Mouse (Mus musculus) T-helper 1 cell (primary cell): Measurements from ENCODE around the gene Nppa.

Experiments
- in situ Hi-C: fragments of 300-600 bp; cut with MboI, MseI; formaldehyde crosslinking; loops from one replicate; pipeline ENCODE4 v1.15.1; 2025; ENCODE audit warnings: high pct_unique_total_duplicates

The Nppa gene

DNA sequence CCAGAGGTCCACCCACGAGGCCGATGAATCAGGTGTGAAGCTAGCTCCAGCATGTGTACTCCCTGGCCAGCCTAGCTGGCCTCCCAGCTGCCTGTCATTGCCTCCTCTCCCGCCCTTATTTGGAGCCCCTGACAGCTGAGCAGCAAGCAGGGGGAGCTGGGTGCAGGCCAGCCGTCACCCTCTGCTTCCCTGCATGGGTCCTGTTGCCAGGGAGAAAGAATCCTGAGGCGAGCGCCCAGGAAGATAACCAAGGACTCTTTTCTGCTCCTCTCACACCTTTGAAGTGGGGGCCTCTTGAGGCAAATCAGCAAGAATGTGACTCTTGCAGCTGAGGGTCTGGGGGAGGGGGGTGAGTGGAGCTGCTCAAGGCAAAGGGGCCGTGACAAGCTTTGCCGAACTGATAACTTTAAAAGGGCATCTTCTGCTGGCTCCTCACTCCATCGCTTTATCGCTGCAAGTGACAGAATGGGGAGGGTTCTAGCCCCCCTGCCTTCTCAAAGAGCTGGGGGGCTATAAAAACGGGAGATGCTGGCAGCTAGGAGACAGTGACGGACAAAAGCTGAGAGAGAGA, at the start of gene Nppa:
Nppa (plus strand) TSS at position 521 of the 571 bp plus-strand sequence.
- in situ Hi-C loops = no loop called here

DNA sequence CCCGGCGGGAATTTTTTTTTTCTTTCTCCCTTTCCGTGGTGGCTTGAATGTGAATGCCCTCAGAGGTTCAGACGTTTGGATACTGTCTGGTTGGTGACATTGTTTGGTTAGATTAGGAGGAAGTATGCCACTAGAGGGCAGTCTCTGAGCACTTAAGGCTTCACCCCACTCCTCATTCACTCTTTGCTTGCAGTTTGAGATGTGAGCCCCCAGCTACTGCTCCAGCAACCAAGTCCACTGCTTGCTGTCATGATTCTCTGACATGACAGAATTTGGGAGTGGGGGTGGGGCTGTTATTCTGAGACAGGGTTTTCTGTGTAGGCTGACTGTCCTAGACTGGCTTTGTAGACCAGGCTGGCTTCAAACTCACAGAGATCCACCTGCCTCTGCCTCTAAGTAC, 46.9 kb upstream of the Nppa start:
- in situ Hi-C loops = no loop called here

DNA sequence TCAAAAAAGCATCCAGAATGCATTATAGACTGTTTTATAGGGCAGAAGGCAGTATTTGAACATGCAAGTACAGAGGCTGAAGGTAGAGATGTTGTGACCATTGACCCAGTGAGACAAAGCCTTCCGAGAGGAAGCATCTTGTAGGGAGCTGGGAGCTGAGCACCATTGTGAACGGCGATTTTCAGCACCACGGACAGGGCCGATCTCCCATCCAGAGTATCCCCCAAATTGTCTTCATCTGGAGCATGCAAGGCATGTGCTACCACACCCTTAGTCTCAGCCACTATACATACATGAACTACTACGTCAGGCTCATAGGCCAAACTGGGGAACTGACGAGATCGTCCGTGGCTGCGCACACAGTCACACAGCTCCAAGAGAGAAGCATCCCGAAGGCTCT, 43.4 kb upstream of the Nppa start:
- in situ Hi-C loops = no loop called here

DNA sequence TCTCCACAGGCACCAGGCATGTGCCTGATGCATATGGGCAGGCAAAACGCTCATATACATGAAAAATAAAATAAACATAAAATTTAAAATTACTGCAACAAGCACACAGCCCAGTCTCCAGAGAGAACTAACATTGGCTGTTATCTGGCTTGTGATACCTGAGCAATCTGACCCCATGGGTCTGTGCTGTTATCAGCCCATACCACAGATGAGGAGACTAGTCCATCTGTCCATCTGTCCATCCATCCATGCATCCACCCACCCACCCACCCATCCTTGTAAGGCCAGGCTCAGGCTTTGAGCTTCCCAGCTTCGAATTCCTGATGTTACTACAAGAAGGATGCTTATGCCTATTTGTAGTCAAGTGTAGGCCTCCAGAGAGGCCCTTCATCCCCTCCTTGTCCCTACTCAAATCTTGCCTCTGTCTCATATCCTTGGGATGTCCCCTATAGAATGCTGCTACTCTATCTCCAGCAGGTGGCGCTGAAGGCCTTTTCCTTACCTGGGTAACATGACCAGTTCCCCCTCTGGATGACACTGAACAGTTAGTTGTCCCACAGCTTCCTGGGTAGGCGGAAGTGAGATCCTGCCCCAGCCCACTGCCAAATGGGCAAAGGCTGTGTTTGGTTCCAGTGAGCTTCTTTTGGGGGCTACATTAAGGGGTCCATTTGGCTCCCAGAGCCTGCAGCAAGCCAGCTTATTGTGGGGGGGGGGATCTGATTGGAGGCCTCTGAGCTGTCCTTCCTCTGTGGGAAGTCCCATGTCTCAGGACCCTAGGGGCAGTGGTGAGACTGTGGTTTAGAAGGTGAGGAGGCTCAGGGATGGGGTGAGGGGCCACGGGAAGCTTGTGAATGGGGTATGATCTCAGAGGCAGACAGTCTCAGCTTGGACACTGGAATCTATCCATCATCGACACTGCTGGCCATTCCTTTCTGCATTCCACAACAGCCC, 40.4 kb upstream of the Nppa start:
- in situ Hi-C loops = no loop called here

DNA sequence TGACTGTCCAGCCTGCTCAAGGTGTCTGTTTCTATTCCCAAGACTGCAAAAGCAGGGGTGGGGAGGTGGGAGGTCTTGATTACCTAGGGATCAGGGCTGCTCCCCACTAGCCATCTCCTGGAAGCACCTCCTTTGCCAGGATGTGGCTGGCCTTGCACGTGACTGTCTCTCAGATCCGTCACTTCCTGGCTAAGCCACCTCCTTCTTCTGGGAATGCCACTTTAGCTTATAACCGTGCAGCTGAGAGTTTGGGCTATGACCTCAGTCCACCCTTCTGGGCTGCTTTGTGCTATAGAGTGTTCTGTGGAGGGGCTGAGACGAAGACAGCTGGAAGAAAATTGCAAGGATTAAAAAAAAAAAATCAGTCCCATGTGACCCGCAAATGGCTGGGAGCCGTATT, 37.7 kb upstream of the Nppa start:
- in situ Hi-C loops = no loop called here

DNA sequence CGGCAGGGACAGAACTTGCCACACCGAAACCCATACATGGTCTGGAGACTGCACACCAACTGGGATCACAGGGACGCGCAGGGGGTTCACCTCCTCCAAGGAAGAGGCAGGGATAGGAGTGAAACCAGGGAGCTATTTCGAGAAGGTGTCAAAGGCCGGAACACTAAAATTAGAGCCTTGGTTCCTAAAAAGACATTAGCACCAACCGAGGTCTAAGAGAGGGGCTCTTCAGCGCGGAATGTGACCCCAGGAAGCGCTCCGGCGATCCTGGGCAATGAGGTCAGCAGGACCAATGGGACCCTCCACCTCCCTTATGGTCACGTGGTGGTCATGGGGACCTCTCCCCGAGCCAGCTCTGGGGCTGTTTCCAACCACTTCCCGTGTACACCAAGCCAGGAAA, 36.9 kb upstream of the Nppa start:
- in situ Hi-C loops = no loop called here

DNA sequence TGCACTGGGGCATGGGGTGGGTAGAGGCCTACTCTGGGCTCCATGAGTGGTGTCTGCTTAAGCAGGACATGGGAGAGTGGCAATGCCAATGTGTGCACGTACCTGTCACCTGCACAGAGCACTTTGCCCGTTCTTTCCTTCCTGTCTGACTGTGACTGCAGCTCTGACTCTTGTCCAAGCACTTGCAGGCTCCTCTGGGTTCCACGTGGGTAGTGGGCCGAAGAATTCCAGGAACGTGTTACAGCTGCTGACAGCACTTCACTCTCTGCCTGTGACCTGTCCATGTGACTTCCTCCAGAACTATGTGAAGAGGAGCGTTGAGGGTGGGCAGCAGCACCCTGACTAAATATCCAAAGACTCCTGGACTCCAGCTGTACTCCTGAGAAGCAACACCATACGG, 34.8 kb upstream of the Nppa start:
- in situ Hi-C loops = no loop called here

DNA sequence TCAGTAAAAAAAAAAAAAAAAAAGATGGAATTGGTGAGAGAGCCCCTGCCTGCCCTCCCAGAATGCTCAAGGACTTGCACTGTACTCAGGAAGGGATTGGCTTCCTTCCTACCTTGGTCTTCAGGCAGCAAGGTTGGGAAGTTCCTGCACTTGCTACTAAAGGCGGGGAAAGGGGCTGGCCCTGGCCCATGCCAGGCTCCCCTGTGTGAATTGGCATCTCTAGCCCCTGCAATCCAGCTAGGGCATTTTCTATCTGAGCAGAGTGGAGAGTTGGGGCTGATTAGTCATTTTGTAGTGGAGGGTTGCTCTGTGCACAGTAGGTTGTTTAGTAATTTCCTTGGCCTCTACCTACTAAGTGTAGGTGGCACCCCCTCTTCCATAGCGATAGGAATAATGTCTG, 31.7 kb upstream of the Nppa start:
- in situ Hi-C loops = no loop called here

DNA sequence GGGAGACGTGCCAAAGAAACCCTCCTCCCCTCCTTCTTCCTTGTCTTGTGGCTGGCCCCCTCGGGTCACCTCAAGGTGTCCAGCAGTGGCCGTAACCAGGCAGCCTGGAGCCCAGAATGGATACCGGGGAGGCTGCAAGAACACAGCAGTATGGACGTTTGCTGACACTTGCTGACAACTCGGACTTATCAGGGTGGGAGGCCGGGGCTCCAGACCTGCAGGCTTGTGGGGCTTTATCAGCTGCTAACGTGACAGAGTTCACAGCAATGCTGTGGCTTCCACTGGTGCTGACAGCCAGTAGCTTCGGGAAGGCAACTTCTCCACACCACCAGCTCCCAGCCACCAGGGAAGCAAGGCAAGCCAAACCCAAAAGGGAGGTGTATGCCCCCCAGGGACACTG, 31.2 kb upstream of the Nppa start:
- in situ Hi-C loops = no loop called here

DNA sequence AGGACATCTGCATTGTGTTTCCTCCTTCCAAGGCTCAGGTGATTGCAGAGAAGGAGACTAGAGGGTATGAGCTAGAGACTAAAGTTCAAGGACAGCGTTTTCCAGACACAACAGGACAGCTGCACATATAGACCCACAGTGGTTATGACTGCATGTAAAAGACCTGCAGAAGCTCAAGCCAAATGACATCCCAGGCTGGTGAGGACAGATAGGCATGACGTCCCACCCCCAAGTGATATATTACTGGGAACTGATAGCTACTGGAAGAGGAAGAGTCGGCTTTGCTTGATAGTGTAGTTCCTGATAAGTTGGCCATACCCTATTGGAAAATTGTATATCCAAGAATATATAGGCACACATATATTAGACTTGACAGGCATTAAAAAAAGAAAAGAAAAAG, 24.3 kb upstream of the Nppa start:
- in situ Hi-C loops = loop anchor here (25.0 kb wide), 1 partner anchor 539 kb away; no protein-coding TSS in a partner anchor

DNA sequence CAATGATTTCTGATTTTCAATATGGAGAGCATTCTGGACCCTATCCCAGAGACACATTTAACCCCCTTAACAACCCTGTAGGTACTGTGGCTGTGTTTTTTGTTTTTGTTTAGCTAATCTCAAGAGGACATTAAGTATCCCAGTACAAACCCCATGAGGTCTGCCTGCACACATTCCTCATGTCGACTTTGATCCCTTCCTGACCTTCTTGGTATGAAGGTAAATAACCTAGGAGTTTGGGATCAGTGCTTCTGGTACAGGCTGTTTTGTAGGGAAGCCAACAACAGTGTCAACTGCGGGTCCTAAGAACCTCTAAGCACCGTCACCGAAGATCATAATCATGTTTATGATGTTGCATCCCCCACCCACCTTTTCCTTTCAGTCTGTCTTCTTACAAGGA, 22.8 kb upstream of the Nppa start:
- in situ Hi-C loops = loop anchor here (25.0 kb wide), 1 partner anchor 540 kb away; no protein-coding TSS in a partner anchor

DNA sequence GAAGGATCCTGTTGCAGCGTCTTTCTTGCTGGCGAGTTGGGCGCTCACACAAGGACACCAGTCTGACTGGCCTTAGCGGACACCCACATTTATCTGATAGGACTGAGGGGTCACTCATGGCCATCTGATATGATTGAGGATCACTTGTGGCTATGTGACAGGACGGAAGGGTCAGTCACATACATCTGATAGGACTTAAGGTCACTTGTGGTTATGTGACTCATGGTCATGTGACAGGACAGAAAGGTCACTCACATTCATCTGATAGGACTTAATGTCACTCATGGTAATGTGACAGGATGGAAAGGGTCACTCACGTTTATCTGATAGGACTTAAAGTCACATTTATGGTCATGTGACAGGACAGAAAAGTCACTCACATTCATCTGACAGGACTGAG, 22.1 kb upstream of the Nppa start:
- in situ Hi-C loops = loop anchor here (25.0 kb wide), 1 partner anchor 541 kb away; no protein-coding TSS in a partner anchor

DNA sequence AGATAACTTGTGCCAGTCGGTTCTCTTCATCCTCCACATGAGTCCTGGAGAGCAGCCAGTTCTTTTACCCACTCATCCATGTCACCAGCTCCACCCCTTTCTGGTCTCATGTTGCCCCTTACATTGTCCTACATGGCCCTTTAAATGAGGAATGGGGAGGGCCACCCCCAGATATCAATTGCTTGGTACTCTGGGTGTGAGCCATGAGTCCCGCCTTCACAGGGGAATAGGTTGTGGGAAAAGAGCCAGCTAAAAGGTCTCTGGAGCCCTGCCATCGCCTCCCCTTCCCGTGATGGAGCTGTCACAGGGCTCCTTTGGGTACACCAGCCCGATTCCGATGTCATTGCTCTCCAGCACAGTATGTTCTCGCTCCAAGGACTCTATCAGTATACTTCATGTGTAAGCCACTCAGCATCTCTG, 21.1 kb upstream of the Nppa start:
- in situ Hi-C loops = loop anchor here (25.0 kb wide), 1 partner anchor 542 kb away; no protein-coding TSS in a partner anchor

DNA sequence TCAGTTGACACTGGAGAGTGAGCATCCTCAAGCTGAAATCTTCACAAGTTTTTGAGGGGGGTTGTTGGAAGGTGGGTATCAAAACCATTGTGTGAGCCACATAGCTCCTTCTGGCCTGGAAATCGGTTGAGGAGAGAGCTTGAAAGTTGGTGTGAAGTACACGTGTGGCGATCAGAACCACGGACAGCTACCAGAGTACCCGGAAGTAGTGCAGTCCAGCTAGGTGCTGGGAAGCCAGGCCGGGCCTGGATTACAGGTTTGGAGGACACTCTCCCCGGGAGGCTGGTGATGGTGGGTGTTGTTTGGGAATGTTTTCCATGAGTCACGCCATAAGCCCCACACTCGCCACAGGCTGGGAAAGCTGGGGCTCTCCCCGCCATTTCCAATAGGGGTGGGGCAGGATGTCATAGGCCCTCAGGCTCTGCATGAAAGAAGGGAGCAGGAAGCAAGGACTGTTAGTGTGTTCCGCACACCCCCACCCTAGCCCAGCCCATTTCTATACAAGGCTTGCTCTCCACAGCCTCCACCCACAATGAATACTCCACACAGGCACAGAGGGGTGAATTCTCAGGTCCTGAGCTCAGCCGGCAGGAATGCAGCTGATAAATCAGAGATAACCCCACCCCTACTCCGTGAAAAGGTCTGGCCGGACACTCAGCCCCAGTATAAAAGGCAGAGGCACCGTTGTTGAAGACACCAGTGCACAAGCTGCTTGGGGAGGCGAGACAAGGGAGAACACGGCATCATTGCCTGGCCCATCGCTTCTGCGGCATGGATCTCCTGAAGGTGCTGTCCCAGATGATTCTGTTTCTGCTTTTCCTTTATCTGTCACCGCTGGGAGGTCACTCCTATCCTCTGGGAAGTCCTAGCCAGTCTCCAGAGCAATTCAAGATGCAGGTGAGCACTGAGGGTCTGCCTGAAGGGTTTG, 15.1 kb upstream of the Nppa start, which contains the start of gene Nppb:
Nppb (plus strand) TSS at position 584 of the 928 bp plus-strand sequence.
- in situ Hi-C loops = loop anchor here (25.0 kb wide), 1 partner anchor 548 kb away; no protein-coding TSS in a partner anchor

DNA sequence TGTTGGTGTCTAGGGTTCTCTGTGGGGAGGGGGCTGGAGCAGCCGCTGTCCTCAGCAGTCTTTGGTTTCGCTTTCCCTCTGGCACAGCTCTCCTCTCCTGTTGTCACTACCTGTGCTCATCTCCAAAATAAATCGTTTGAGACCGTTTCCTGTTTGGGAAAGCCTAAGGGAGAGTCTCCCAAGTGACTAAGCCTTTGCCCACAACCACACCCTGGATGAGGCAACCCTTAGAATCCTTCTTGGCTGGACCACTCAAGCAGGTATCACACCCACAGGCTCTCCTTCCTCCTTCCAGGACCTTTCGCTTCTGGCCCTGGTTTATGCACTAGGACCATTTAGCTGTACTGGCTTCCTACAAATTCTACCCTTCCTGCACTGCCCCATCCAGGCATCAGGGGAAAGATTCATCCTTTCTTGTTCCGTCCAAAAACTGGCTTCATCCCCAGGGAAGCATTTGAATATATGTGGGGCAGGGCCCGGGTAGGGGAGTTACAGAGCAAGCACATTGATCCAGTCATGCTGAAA, 6.9 kb upstream of the Nppa start:
- in situ Hi-C loops = loop anchor here (25.0 kb wide), 1 partner anchor 556 kb away; no protein-coding TSS in a partner anchor

DNA sequence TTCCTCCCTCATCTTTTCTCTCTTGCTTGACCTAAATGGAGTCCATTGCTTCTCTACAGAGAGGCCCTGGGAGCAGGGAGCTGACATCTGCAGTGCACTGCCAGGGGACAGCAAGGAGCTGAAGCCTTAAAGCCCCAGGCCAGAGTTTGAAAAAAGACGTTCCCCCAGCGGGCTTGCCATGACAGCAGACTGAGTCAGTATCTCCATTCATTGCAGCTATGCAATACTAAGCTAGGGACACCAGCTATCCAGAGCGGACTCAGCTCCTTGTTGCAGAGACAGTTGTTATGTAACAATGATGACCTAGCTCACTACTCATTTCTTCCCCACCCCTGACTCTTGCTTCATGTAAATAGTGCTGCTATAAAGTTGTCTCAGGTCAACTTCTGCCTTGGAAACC, 5.2 kb upstream of the Nppa start:
- in situ Hi-C loops = loop anchor here (25.0 kb wide), 1 partner anchor 558 kb away; no protein-coding TSS in a partner anchor

DNA sequence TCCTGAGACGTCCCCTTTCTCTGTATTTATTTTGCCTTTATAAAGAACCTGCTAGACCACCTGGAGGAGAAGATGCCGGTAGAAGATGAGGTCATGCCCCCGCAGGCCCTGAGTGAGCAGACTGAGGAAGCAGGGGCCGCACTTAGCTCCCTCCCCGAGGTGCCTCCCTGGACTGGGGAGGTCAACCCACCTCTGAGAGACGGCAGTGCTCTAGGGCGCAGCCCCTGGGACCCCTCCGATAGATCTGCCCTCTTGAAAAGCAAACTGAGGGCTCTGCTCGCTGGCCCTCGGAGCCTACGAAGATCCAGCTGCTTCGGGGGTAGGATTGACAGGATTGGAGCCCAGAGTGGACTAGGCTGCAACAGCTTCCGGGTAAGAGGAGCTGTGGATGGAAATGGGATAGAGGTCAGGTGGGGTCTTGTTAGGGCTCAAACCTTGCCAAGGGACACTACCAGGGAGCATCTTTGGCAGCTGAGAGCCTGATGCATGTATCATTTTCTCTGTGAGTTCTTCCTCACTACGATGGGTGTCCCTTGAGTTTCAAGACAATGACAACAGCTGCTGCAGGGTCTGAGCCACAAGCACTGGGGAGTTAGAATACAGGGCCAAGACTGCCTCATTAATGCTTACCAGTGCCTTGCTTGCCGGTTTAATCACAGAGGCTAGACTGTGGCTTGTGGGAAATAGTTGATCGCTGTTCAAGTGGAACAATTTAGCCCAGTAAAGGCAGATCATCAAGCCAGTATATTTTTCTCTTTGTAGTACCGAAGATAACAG, 679 bp downstream of the Nppa start:
- in situ Hi-C loops = no loop called here

DNA sequence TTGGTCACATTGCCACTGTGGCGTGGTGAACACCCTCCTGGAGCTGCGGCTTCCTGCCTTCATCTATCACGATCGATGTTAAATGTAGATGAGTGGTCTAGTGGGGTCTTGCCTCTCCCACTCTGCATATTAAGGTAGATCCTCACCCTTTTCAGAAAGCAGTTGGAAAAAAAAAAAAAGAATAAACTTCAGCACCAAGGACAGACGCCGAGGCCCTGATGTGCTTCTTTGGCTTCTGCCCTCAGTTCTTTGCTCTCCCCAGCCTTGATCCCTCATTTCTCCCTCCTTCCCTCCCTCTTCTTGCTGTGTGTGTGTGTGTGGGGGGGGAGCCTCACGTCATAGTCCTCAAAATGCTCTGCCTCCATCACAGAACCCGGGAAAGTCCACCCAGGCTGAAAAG, 1.3 kb downstream of the Nppa start:
- in situ Hi-C loops = no loop called here

DNA sequence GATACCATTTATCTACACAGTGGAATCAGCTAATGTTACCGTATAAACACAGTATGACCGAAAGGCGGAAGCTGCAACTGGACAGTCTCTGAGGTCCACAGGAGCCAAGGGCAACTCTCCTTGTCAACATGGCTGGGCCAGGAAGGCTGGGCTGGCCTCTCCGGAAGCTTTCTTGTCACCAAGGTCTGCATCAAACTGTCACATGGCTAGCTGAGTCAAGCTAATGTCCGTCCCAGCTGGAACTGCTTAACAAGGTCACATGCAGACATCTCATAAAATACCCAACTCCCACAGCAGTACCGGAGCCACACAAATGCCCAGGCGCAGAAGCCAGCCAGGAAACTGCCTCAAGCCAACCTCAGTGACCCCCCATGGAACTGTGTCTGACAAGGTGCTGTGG, 3.8 kb downstream of the Nppa start:
- in situ Hi-C loops = no loop called here

DNA sequence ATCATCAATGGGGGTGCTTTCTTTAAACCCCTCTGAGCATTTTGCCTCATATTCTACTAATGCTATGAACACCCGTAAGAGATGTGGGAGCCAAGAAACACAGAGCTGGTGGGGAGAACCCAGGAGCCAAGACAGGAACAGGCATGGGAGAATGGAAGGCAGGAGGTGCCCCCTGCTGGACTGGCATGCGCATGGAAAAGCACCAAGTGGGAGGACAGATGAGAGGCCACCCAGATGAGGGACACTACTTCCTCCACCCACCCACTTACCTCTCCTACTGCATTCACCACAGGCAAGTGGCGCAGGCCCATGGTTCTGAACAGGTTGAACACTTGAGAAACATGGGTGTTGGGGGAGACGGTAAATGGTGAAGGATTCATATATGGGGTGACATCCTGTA, 7.9 kb downstream of the Nppa start:
- in situ Hi-C loops = no loop called here

DNA sequence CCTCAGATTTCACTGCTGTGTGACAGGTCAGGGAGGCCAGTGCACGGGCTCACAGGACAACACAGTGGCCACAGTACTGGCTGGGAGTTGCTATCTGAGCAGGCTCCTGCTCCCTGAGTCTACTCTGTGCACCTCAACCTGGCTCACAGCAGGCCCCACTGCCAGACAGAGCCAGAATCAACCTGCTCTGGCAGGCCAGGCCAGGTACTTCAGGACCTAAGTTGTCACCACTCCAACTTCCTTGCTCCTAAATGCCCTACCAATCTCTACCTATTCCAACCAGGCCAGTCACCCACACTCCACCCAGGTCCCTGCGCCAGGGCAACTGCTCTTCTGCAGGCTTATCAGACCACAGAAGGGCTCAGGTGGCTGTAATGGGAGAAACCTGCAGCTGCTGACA, 9.1 kb downstream of the Nppa start:
- in situ Hi-C loops = no loop called here
